In the genomic region with DNA sequence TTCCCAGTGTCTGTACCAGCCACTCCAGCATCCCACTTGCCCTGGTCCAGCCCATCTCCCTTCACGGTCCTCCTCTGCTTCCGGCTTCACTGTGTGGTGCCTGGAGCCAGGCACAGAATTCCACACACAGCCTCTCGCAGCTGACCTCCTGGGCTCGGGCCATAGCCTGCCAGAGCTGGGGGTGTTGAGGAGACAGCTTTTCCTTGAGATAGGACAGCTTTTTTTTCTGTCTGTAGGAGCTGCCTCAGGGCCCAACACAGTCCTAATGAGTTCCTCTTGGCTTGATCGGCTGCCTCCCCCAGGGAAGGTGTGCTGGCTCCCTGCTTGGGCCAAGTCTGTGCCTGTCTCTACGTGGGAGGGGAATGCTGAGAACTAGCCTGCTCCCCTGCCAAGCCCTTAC, we compare ENCODE assay signal across 14 mouse cellular contexts. TPM values are rescaled to one million over a fixed set of nuclear protein-coding genes. Genes with fewer than 3 reads are reported as not detected.
DNase-seq lines count a peak whose midpoint lies in the region; ATAC-seq lines count a peak whose summit lies in the region.
"Had no signal": no experiment of that assay in that cellular context is flagged by ENCODE, and none has a peak within 500 bp of the region (broad histone marks: within the 10 kb centered on the region; RNA-seq: fewer than 3 reads in every experiment).

No protein-coding gene starts in this region.

- no peaks in the 10 kb centered on the region for H3K9me3 ChIP-seq in embryonic facial prominence, embryonic 13.5 days
- H3K9me3 ChIP-seq in limb, embryonic 12.5 days = no peaks in the 10 kb centered on the region
- H3K9me3 ChIP-seq: neural tube, embryonic 13.5 days had no signal

- peak overlapping the region; percentile 85 for H3K27ac ChIP-seq in embryonic facial prominence, embryonic 13.5 days
- no peak overlapping the region for H3K27ac ChIP-seq in limb, embryonic 12.5 days
- H3K27ac ChIP-seq: macrophage; neural tube, embryonic 13.5 days had no signal

- WGBS in embryonic facial prominence, embryonic 13.5 days = 2% methylated on average over 6 of the region's 6 CpGs
- WGBS in limb, embryonic 12.5 days = 3% methylated on average over 6 of the region's 6 CpGs

- no peaks in the 10 kb centered on the region for H3K36me3 ChIP-seq in embryonic facial prominence, embryonic 13.5 days
- no peaks in the 10 kb centered on the region for H3K36me3 ChIP-seq in limb, embryonic 12.5 days
- H3K36me3 ChIP-seq: neural tube, embryonic 13.5 days had no signal

- H3K9ac ChIP-seq in embryonic facial prominence, embryonic 13.5 days = peak overlapping the region; percentile 46; the same call in 1 of the 2 replicates
- peak overlapping the region; percentile 23; the same call in 1 of the 2 replicates for H3K9ac ChIP-seq in limb, embryonic 12.5 days (replicated peaks)
- H3K9ac ChIP-seq: neural tube, embryonic 13.5 days had no signal

- intact Hi-C loops in left cerebral cortex, postnatal 14 days (cut with DNase I) = no loop called here

- no peak overlapping the region for H3K4me3 ChIP-seq in embryonic facial prominence, embryonic 13.5 days
- H3K4me3 ChIP-seq in limb, embryonic 12.5 days (replicated peaks) = no peak overlapping the region
- H3K4me3 ChIP-seq: neural tube, embryonic 13.5 days had no signal

- DNase-seq in embryo, embryonic 11 days = peak; percentile 34
- DNase-seq in embryo, embryonic 9.5 days (ENCODE audit: extremely low spot score) = no peak
- peak; percentile 71 for DNase-seq in lung, postnatal 10 days
- DNase-seq in lung, postnatal 36 days = no peak
- DNase-seq in left cerebral cortex, postnatal 14 days (ENCODE audit: low spot score in 2 of 2) = no peak
- DNase-seq: right cerebral cortex, postnatal 14 days had no signal

- ATAC-seq in embryonic facial prominence, embryonic 13.5 days (ENCODE audit: insufficient number of reproducible peaks, insufficient read depth, low FRiP score, low TSS enrichment, low read depth) = no peak
- ATAC-seq in limb, embryonic 12.5 days (ENCODE audit: insufficient number of reproducible peaks, insufficient read depth, low FRiP score, low TSS enrichment, low read depth) = no peak
- ATAC-seq in megakaryocyte progenitor cell, adult 5-6 weeks (replicated peaks; ENCODE audit: poor library complexity) = no peak
- ATAC-seq: forebrain, embryonic 16.5 days; inflammation-experienced regulatory T-cells, adult 6 months had no signal

- H3K4me1 ChIP-seq in embryonic facial prominence, embryonic 13.5 days = peaks cover 42% of the 10 kb centered on the region
- H3K4me1 ChIP-seq in limb, embryonic 12.5 days (replicated peaks) = peaks cover 20% of the 10 kb centered on the region

- no peaks in the 10 kb centered on the region for H3K27me3 ChIP-seq in embryonic facial prominence, embryonic 13.5 days
- no peaks in the 10 kb centered on the region; the same call in 1 of the 2 replicates for H3K27me3 ChIP-seq in limb, embryonic 12.5 days
- H3K27me3 ChIP-seq: neural tube, embryonic 13.5 days had no signal

- peak overlapping the region; percentile 5; the same call in 1 of the 2 replicates for H3K4me2 ChIP-seq in embryonic facial prominence, embryonic 13.5 days
- H3K4me2 ChIP-seq in limb, embryonic 12.5 days = no peak overlapping the region
- H3K4me2 ChIP-seq: neural tube, embryonic 13.5 days had no signal

RNA-seq across cellular contexts. Expression of a gene that starts 17.0 kb away (rescaled TPM):
- polyA plus RNA-seq in embryonic facial prominence, embryonic 13.5 days (2015; fragmentation: Nextera tagmentation; extraction: Ambion mirVana) = 2.6 and 3.9 TPM in 2 replicates
- 0.21 and 0.38 TPM in 2 replicates for polyA plus RNA-seq in limb, embryonic 12.5 days (2016; fragmentation: Nextera tagmentation; extraction: Ambion mirVana)
- total RNA-seq in megakaryocyte progenitor cell, adult 5-6 weeks (2015) = not detected in 2 replicates
- not detected in 2 replicates for total RNA-seq in megakaryocyte progenitor cell, adult 5-6 weeks (2017)
- total RNA-seq in left cerebral cortex, postnatal 14 days (2021) = 10 to 100 TPM in 1 of 2 experiments, 1 to 10 TPM in 1; 9.2 to 11.4 TPM
- polyA plus RNA-seq: inflammation-experienced regulatory T-cells, adult 6 months; macrophage had no signal

RNA-seq across cellular contexts. Expression of a gene that starts 45.9 kb away (rescaled TPM):
- polyA plus RNA-seq in embryonic facial prominence, embryonic 13.5 days (2015; fragmentation: Nextera tagmentation; extraction: Ambion mirVana) = 45.9 and 46.4 TPM in 2 replicates
- 86.6 and 100 TPM in 2 replicates for polyA plus RNA-seq in limb, embryonic 12.5 days (2016; fragmentation: Nextera tagmentation; extraction: Ambion mirVana)
- 0.24 and 0.25 TPM in 2 replicates for total RNA-seq in megakaryocyte progenitor cell, adult 5-6 weeks (2015)
- 0.47 TPM in 1 of 2 replicates, not detected in the other for total RNA-seq in megakaryocyte progenitor cell, adult 5-6 weeks (2017)
- total RNA-seq in left cerebral cortex, postnatal 14 days (2021) = 1 to 10 TPM; 2.4 to 7.1 TPM
- polyA plus RNA-seq: macrophage had no signal

RNA-seq across cellular contexts. Expression of a gene that starts 58.3 kb away (rescaled TPM):
- polyA plus RNA-seq in embryonic facial prominence, embryonic 13.5 days (2015; fragmentation: Nextera tagmentation; extraction: Ambion mirVana) = 0.55 and 0.83 TPM in 2 replicates
- polyA plus RNA-seq in limb, embryonic 12.5 days (2016; fragmentation: Nextera tagmentation; extraction: Ambion mirVana) = 0.06 and 0.13 TPM in 2 replicates
- total RNA-seq in megakaryocyte progenitor cell, adult 5-6 weeks (2015) = not detected in 2 replicates
- not detected in 2 replicates for total RNA-seq in megakaryocyte progenitor cell, adult 5-6 weeks (2017)
- total RNA-seq in left cerebral cortex, postnatal 14 days (2021) = 10 to 100 TPM; 12.8 to 16.1 TPM
- total RNA-seq: common myeloid progenitor, adult 5-6 weeks had no signal
- polyA plus RNA-seq: macrophage had no signal

Comparison
In these comparisons a context has a peak if more than half of its experiments do, and no peak if none do; other contexts are left out.
1. DNase-seq: peak in embryo, embryonic 11 days (single experiment) and lung, postnatal 10 days (single experiment); none in embryo, embryonic 9.5 days (single experiment), lung, postnatal 36 days (single experiment) and left cerebral cortex, postnatal 14 days (0 of 2).
2. RNA of a gene that starts 17.0 kb away (total RNA-seq): 9.2 to 11.4 TPM in left cerebral cortex, postnatal 14 days; not detected in megakaryocyte progenitor cell, adult 5-6 weeks; every median in the first group is over 10 times any median in the second.
3. RNA of a gene that starts 58.3 kb away (total RNA-seq): 12.8 to 16.1 TPM in left cerebral cortex, postnatal 14 days; not detected in megakaryocyte progenitor cell, adult 5-6 weeks; every median in the first group is over 10 times any median in the second.